Mouse (Mus musculus): ENCODE data around the gene Col27a1. TPM values are rescaled to one million over a fixed set of nuclear protein-coding genes. Genes with fewer than 3 reads are reported as not detected.

Gene Col27a1
- 1 to 10 TPM in 1 of 2 experiments, under 1 TPM in 1; 0.11 to 7.8 TPM for polyA plus RNA-seq (2012; fragmentation: generic; extraction: Trizol)

DNA sequence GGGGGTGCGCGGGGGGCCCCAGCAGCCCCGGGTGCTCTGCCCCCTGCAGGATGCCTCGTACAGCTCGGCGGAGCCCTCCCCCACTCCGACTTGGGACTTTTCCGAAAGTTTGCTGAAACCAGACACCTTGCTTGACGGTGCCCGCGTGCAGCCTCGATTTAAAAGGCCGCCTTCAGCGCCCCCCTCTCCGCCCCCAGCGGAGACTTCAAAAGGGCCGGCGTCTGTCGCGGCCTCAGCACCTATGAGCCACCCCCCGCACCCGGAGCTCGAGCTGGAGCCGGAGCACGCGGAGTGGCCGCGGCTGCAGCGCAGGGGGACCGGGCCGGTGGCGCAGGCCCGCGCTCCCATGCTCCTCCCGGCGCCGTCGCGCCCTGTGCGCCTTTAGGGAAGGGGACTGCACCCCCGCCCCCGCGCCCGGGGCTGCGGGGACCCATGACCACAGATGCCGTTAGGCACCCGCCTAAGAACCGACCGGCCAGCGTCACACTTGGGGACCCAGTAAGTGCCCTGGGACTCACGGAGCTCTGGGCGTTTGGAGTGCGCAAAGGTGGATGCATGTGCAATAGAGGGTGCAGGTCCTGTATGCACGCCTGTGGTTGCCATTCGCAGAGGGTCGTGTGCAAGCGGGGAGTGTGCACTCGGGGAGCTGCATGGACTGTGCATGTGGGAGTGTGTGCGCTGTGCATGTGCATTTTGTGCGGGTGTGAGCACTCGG lies at the start of gene Col27a1:
Gene Col27a1, plus strand, starts transcription at position 98 of the 715 bp plus-strand sequence.

GRCm38 (mm10) chr4:63171969-63172685 lies 41.7 kb upstream of the Col27a1 start, which contains the start of gene Kif12:
Gene Kif12, minus strand, starts transcription at chr4:63172131.

GRCm38 (mm10) chr4:63344295-63344694 lies 130.5 kb downstream of the Col27a1 start, which contains the start of gene Orm1:
Gene Orm1, plus strand, starts transcription at chr4:63344560.

GRCm38 (mm10) chr4:63355877-63356665 lies 142.3 kb downstream of the Col27a1 start, which contains the start of gene Orm3:
Gene Orm3, plus strand, starts transcription at chr4:63356162.

GRCm38 (mm10) chr4:63362150-63362549 lies 148.3 kb downstream of the Col27a1 start, which contains the start of gene Orm2:
Gene Orm2, plus strand, starts transcription at chr4:63362449.

Other genes with a start within 250 kb of the Col27a1 start
- gene Zfp618, start 248.4 kb upstream of the Col27a1 start, polyA plus RNA-seq (2012; fragmentation: generic; extraction: Trizol): 1 to 10 TPM in 1 of 2 experiments, under 1 TPM in 1; 0.33 to 3.6 TPM
- gene Ambp, start 59.2 kb upstream of the Col27a1 start, polyA plus RNA-seq (2012; fragmentation: generic; extraction: Trizol): not detected
- gene Kif12, start 41.9 kb upstream of the Col27a1 start, polyA plus RNA-seq (2012; fragmentation: generic; extraction: Trizol): not detected
- under 1 TPM in 1 of 2 experiments, not detected in 1; 0.08 TPM for gene Orm1, start 130.6 kb downstream of the Col27a1 start, polyA plus RNA-seq (2012; fragmentation: generic; extraction: Trizol)
- gene Orm3, start 142.2 kb downstream of the Col27a1 start, polyA plus RNA-seq (2012; fragmentation: generic; extraction: Trizol): under 1 TPM; 0.04 to 0.44 TPM
- gene Orm2, start 148.4 kb downstream of the Col27a1 start, polyA plus RNA-seq (2012; fragmentation: generic; extraction: Trizol): under 1 TPM in 1 of 2 experiments, not detected in 1; 0.08 TPM
- 1 to 10 TPM in 1 of 2 experiments, under 1 TPM in 1; 0.13 to 2.3 TPM for gene Akna, start 189.3 kb downstream of the Col27a1 start, polyA plus RNA-seq (2012; fragmentation: generic; extraction: Trizol)